Mouse (Mus musculus): Measurements from ENCODE around the gene Sox30. TPM values are rescaled to one million over a fixed set of nuclear protein-coding genes. Genes with fewer than 3 reads are reported as not detected.

The Sox30 gene
- total and polyA plus RNA-seq, 3 experiments, result not detected

GRCm38 (mm10) chr11:45947491-45947890, 32.6 kb upstream of the Sox30 start:
- no peak for DNase-seq (ENCODE audit: extremely low read depth)
- H3K27ac ChIP-seq (ENCODE audit: insufficient read depth, low read depth), result no peak overlapping the region
- in situ Hi-C loops (cut with MboI; ENCODE audit: low pct_ligation_motif_present, low pct_unique_long_range_greater_than_20kb, low sequenced_read_pairs), result no loop called here
- dilution Hi-C loops (cut with MboI; ENCODE audit: extremely low pct_ligation_motif_present, extremely low pct_unique_long_range_greater_than_20kb, low sequenced_read_pairs), result no loop called here
- H3K4me1 ChIP-seq (ENCODE audit: control insufficient read depth in 1 of 2, insufficient read depth in 2 of 2), result peaks cover 0 to 26% of the 10 kb centered on the region in 2 experiments; a peak in 3 of 4 replicates
- no peaks in the 10 kb centered on the region for H3K9me3 ChIP-seq (replicated peaks; ENCODE audit: low read length)
- H3K27me3 ChIP-seq (replicated peaks), result no peaks in the 10 kb centered on the region
- H3K4me2 ChIP-seq (ENCODE audit: insufficient read depth, low read depth, poor library complexity, severe bottlenecking), result no peak overlapping the region
- peaks cover 42 to 62% of the 10 kb centered on the region in 2 experiments for H3K36me3 ChIP-seq (replicated peaks in 1 of 2; ENCODE audit: control insufficient read depth in 1 of 2, insufficient read depth in 1 of 2, low read length in 1 of 2)
- TF ChIP-seq E2F4 (IDR thresholded peaks at IDR 0.05; ENCODE audit: insufficient replicate concordance, low read depth, low read length) (no peak), GABPA (IDR thresholded peaks at IDR 0.05; ENCODE audit: insufficient replicate concordance, low read depth, low read length) (no peak), CHD2 (IDR thresholded peaks at IDR 0.05; ENCODE audit: low read length) (no peak), TBP (conservative IDR thresholded peaks at IDR 0.05; ENCODE audit: low read depth, low read length) (no peak), ZKSCAN1 (IDR thresholded peaks at IDR 0.05; ENCODE audit: borderline replicate concordance, low read depth, low read length) (no peak), MXI1 (IDR thresholded peaks at IDR 0.05; ENCODE audit: low read depth, low read length) (no peak), CHD1 (IDR thresholded peaks at IDR 0.05; ENCODE audit: low read depth, low read length) (no peak), BHLHE40 (IDR thresholded peaks at IDR 0.05; ENCODE audit: low read depth, low read length) (no peak), SMC3 (IDR thresholded peaks at IDR 0.05; ENCODE audit: low read depth, low read length) (no peak), MAX (IDR thresholded peaks at IDR 0.05; ENCODE audit: low read length) (no peak), PAX5 (IDR thresholded peaks at IDR 0.05; ENCODE audit: low read length) (no peak), RCOR1 (conservative IDR thresholded peaks at IDR 0.05; ENCODE audit: low read depth, low read length) (no peak), USF2 (conservative IDR thresholded peaks at IDR 0.05; ENCODE audit: low read depth, low read length) (no peak), JUN (IDR thresholded peaks at IDR 0.05; ENCODE audit: insufficient read depth, low read depth, low read length) (no peak), ZC3H11A (IDR thresholded peaks at IDR 0.05; ENCODE audit: low read depth, low read length) (no peak), MAZ (IDR thresholded peaks at IDR 0.05; ENCODE audit: low read depth, low read length) (no peak), KAT2A (IDR thresholded peaks at IDR 0.05; ENCODE audit: insufficient replicate concordance, low read length) (no peak)
- no peak overlapping the region for H3K4me3 ChIP-seq (replicated peaks in 1 of 3; ENCODE audit: low read depth in 2 of 3, low read length in 2 of 3, poor library complexity in 1 of 3)
- no peaks in the 10 kb centered on the region for H3K79me2 ChIP-seq (replicated peaks; ENCODE audit: control insufficient read depth, extremely low read depth, insufficient read depth, poor library complexity, severe bottlenecking)
- no peak overlapping the region for H3K9ac ChIP-seq (ENCODE audit: insufficient read depth, low read depth)

DNA sequence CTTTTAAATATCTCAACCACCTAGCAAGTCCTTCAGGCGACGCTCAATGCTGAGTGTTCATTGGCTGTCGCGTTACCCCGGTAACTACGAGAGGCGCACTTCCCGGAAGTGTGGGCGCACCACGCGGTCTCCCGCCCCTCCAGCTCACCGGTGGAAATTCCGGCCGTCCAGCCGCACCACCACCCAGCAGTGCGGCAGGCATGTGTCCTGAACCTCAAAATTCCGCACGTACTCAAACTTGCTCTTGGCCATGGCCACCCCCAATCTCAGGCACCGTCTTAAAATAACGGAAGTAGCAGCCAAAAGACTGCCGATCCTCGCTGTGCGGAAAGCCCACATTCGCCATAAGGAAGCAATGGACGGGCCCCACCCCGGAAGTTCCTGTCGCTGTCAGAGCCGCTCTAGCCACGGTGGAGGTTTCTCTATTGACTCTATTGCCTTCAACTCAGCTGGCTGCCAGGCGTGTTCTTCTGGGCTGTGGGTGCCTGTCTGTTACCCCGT, 24.9 kb upstream of the Sox30 start, which contains the start of gene Thg1l:
Gene Thg1l, minus strand, starts transcription at position 368 of the 501 bp plus-strand sequence.
- H3K36me3 ChIP-seq (replicated peaks in 1 of 2; ENCODE audit: control insufficient read depth in 1 of 2, insufficient read depth in 1 of 2, low read length in 1 of 2), result peaks cover 24 to 38% of the 10 kb centered on the region in 2 experiments
- in situ Hi-C loops (cut with MboI; ENCODE audit: low pct_ligation_motif_present, low pct_unique_long_range_greater_than_20kb, low sequenced_read_pairs), result loop anchor here (10.0 to 25.0 kb wide), 2 partner anchors 182 to 260 kb away; no protein-coding TSS in a partner anchor
- TF ChIP-seq UBTF (IDR thresholded peaks at IDR 0.05; ENCODE audit: low read depth, low read length) (no peak), RCOR1 (conservative IDR thresholded peaks at IDR 0.05; ENCODE audit: low read depth, low read length) (0 out of 2 replicates have a peak, but pooled peaks have one; percentile 55), POLR2A (IDR thresholded peaks at IDR 0.05; ENCODE audit: low read depth, low read length) (peak; percentile 89), ZKSCAN1 (IDR thresholded peaks at IDR 0.05; ENCODE audit: borderline replicate concordance, low read depth, low read length) (no peak), EP300 (IDR thresholded peaks at IDR 0.05; ENCODE audit: low read length) (no peak), NRF1 (IDR thresholded peaks at IDR 0.05; ENCODE audit: low read depth, low read length) (peak; percentile 60), USF2 (conservative IDR thresholded peaks at IDR 0.05; ENCODE audit: low read depth, low read length) (no peak), CHD2 (IDR thresholded peaks at IDR 0.05; ENCODE audit: low read length) (peak; percentile 68), MEF2A (IDR thresholded peaks at IDR 0.05; ENCODE audit: borderline replicate concordance, low read depth, low read length) (peak; percentile 72), HCFC1 (IDR thresholded peaks at IDR 0.05; ENCODE audit: low read depth, low read length) (peak; percentile 96), KAT2A (IDR thresholded peaks at IDR 0.05; ENCODE audit: insufficient replicate concordance, low read length) (peak; percentile 89; the same call in 1 of the 2 replicates), MYC (IDR thresholded peaks at IDR 0.05; ENCODE audit: low read depth, low read length) (peak; percentile 100), ZNF384 (IDR thresholded peaks at IDR 0.05; ENCODE audit: low read depth, low read length) (no peak), USF1 (IDR thresholded peaks at IDR 0.05; ENCODE audit: low read depth, low read length) (peak; percentile 58), JUN (IDR thresholded peaks at IDR 0.05; ENCODE audit: insufficient read depth, low read depth, low read length) (no peak), TCF12 (IDR thresholded peaks at IDR 0.05; ENCODE audit: low read depth, low read length) (peak; percentile 94), NELFE (IDR thresholded peaks at IDR 0.05; ENCODE audit: low read depth, low read length) (peak; percentile 98), MAX (IDR thresholded peaks at IDR 0.05; ENCODE audit: low read length) (peak; percentile 99), E2F4 (IDR thresholded peaks at IDR 0.05; ENCODE audit: insufficient replicate concordance, low read depth, low read length) (no peak), GABPA (IDR thresholded peaks at IDR 0.05; ENCODE audit: insufficient replicate concordance, low read depth, low read length) (peak; percentile 72), IRF4 (IDR thresholded peaks at IDR 0.05; ENCODE audit: low read depth, low read length) (peak; percentile 61; the same call in 1 of the 2 replicates), JUND (conservative IDR thresholded peaks at IDR 0.05; ENCODE audit: low read depth, low read length) (no peak)

More for the DNA sequence above, 24.9 kb upstream of the Sox30 start, which contains the start of gene Thg1l:
- H3K27me3 ChIP-seq (replicated peaks), result no peaks in the 10 kb centered on the region
- H3K27ac ChIP-seq (ENCODE audit: insufficient read depth, low read depth), result peak within 1 kb of the TSS; percentile 88
- dilution Hi-C loops (cut with MboI; ENCODE audit: extremely low pct_ligation_motif_present, extremely low pct_unique_long_range_greater_than_20kb, low sequenced_read_pairs), result no loop called here
- H3K9me3 ChIP-seq (replicated peaks; ENCODE audit: low read length), result no peaks in the 10 kb centered on the region
- peak within 1 kb of the TSS; percentile 87 for H3K4me2 ChIP-seq (ENCODE audit: insufficient read depth, low read depth, poor library complexity, severe bottlenecking)
- peaks cover 7 to 23% of the 10 kb centered on the region in 2 experiments for H3K4me1 ChIP-seq (ENCODE audit: control insufficient read depth in 1 of 2, insufficient read depth in 2 of 2)
- H3K79me2 ChIP-seq (replicated peaks; ENCODE audit: control insufficient read depth, extremely low read depth, insufficient read depth, poor library complexity, severe bottlenecking), result no peaks in the 10 kb centered on the region
- peak within 1 kb of the TSS; percentile 63 to 92 (median 72) for H3K4me3 ChIP-seq (replicated peaks in 1 of 3; ENCODE audit: low read depth in 2 of 3, low read length in 2 of 3, poor library complexity in 1 of 3)
- peak; percentile 97 for DNase-seq (ENCODE audit: extremely low read depth)
- peak within 1 kb of the TSS; percentile 72 for H3K9ac ChIP-seq (ENCODE audit: insufficient read depth, low read depth)
